25 mouse cellular contexts compared by ENCODE assay signal in the genomic region with DNA sequence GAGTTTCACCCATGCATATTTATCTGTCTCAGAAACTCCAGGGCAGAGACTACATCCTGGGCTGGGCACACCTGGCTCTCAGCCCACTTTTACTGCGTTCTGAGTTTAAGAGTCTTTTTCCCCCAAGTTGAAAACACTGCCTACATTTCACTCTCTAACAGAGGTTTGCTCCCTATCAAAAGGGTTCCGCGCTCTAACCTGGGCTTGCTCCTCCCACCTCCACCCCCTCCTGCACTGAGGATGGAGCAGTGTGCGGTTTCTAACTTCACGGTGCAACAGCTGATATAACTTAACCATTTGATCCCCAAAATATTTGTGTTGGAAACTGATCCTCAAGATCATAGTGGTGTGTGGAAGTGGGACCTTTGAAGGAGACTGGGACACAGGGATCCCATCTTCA. TPM values are rescaled to one million over a fixed set of nuclear protein-coding genes. Genes with fewer than 3 reads are reported as not detected.
DNase-seq lines count a peak whose midpoint lies in the region; ATAC-seq and TF ChIP-seq lines count a peak whose summit lies in the region.
"Had no signal": no experiment of that assay in that cellular context is flagged by ENCODE, and none has a peak within 500 bp of the region (broad histone marks: within the 10 kb centered on the region; RNA-seq: fewer than 3 reads in every experiment).

No protein-coding gene starts in this region.

- no peaks in the 10 kb centered on the region for H3K36me3 ChIP-seq in spleen, adult 2 months (ENCODE audit: control insufficient read depth, insufficient read depth, low read length)
- peaks cover 0 to 2% of the 10 kb centered on the region in 2 experiments; a peak in 2 of 4 replicates for H3K36me3 ChIP-seq in MEL (ENCODE audit: control insufficient read depth in 1 of 2, insufficient read depth in 2 of 2, low read length in 2 of 2)
- no peaks in the 10 kb centered on the region for H3K36me3 ChIP-seq in hindbrain, postnatal 0 days (ENCODE audit: insufficient read depth, low read length)
- H3K36me3 ChIP-seq in hindbrain, embryonic 14.5 days (replicated peaks; ENCODE audit: control insufficient read depth, insufficient read depth): no peaks in the 10 kb centered on the region
- H3K36me3 ChIP-seq: forebrain, embryonic 12.5 days; hindbrain, embryonic 12.5 days; limb, embryonic 13.5 days; liver, embryonic 13.5 days; neural tube, embryonic 13.5 days had no signal

- no peak for TF ChIP-seq POLR2A in spleen, adult 2 months (IDR thresholded peaks at IDR 0.05; ENCODE audit: low read depth, low read length)
- TF ChIP-seq POLR2A in MEL (IDR thresholded peaks at IDR 0.05; ENCODE audit: control insufficient read depth in 1 of 2, insufficient read depth in 1 of 2, low read depth in 1 of 2, low read length in 2 of 2, poor library complexity in 1 of 2): no peak

- no peak for TF ChIP-seq CTCF in spleen, adult 2 months (IDR thresholded peaks at IDR 0.05; ENCODE audit: extremely low read depth, insufficient read depth, insufficient read length, insufficient replicate concordance)
- TF ChIP-seq CTCF in MEL (IDR thresholded peaks at IDR 0.05 in 2 of 3, conservative IDR thresholded peaks at IDR 0.05 in 1 of 3; ENCODE audit: control insufficient read depth in 1 of 3, insufficient read depth in 1 of 3, low read depth in 2 of 3, low read length in 3 of 3, poor library complexity in 1 of 3, severe bottlenecking in 1 of 3): no peak
- TF ChIP-seq CTCF in hindbrain, postnatal 0 days (IDR thresholded peaks at IDR 0.05; ENCODE audit: low read depth): no peak

- TF ChIP-seq EP300 in MEL (IDR thresholded peaks at IDR 0.05; ENCODE audit: low read depth in 1 of 2, low read length in 2 of 2): peak; percentile 28 to 31; a peak in 2 of 4 replicates

- no peak overlapping the region for H3K4me2 ChIP-seq in hindbrain, postnatal 0 days (ENCODE audit: low read depth, low read length)
- H3K4me2 ChIP-seq in hindbrain, embryonic 14.5 days (replicated peaks): no peak overlapping the region
- H3K4me2 ChIP-seq: forebrain, embryonic 12.5 days; hindbrain, embryonic 12.5 days; limb, embryonic 13.5 days; liver, embryonic 13.5 days; lung, embryonic 14.5 days; neural tube, embryonic 13.5 days had no signal

- no peaks in the 10 kb centered on the region for H3K79me2 ChIP-seq in MEL (ENCODE audit: control insufficient read depth, insufficient read depth, low read length, poor library complexity)

- H3K9me3 ChIP-seq in MEL (replicated peaks; ENCODE audit: insufficient read depth, low read length): no peaks in the 10 kb centered on the region
- H3K9me3 ChIP-seq in hindbrain, postnatal 0 days (ENCODE audit: low read length): no peaks in the 10 kb centered on the region
- no peaks in the 10 kb centered on the region for H3K9me3 ChIP-seq in hindbrain, embryonic 14.5 days (ENCODE audit: control insufficient read depth, low read length)
- H3K9me3 ChIP-seq: forebrain, embryonic 12.5 days; hindbrain, embryonic 12.5 days; limb, embryonic 13.5 days; liver, embryonic 13.5 days; neural tube, embryonic 13.5 days had no signal

- peak; percentile 24; the same call in 1 of the 2 replicates for ATAC-seq in neutrophil, adult 5-6 weeks (ENCODE audit: extremely low read depth, insufficient number of reproducible peaks, low FRiP score, poor library complexity, severe bottlenecking)
- ATAC-seq in hindbrain, postnatal 0 days: no peak
- ATAC-seq in hindbrain, embryonic 14.5 days (ENCODE audit: low FRiP score): no peak
- ATAC-seq: intestine, embryonic 16.5 days had no signal

- H3K27ac ChIP-seq in spleen, adult 2 months (ENCODE audit: insufficient read depth, low read length): peak overlapping the region; percentile 83
- no peak overlapping the region for H3K27ac ChIP-seq in MEL (ENCODE audit: control insufficient read depth, low read depth, low read length)
- no peak overlapping the region for H3K27ac ChIP-seq in hindbrain, postnatal 0 days
- H3K27ac ChIP-seq in hindbrain, embryonic 14.5 days: no peak overlapping the region
- H3K27ac ChIP-seq: forebrain, embryonic 12.5 days; hindbrain, embryonic 12.5 days; layer of hippocampus, adult 2 months; limb, embryonic 13.5 days; liver, embryonic 13.5 days; neural tube, embryonic 13.5 days had no signal

- H3K27me3 ChIP-seq in spleen, adult 2 months (ENCODE audit: control insufficient read depth, insufficient read depth, low read length): no peaks in the 10 kb centered on the region
- H3K27me3 ChIP-seq in MEL (ENCODE audit: control insufficient read depth in 1 of 2, insufficient read depth in 2 of 2, low read length in 2 of 2): no peaks in the 10 kb centered on the region
- H3K27me3 ChIP-seq in hindbrain, postnatal 0 days (ENCODE audit: insufficient read depth, low read length): no peaks in the 10 kb centered on the region
- H3K27me3 ChIP-seq in hindbrain, embryonic 14.5 days (ENCODE audit: control insufficient read depth, insufficient read depth, low read length): no peaks in the 10 kb centered on the region
- H3K27me3 ChIP-seq: forebrain, embryonic 12.5 days had no signal

- H3K4me1 ChIP-seq in spleen, adult 2 months (ENCODE audit: control insufficient read depth, insufficient read depth, insufficient read length): peaks cover 11% of the 10 kb centered on the region; the same call in 1 of the 2 replicates
- H3K4me1 ChIP-seq in MEL (ENCODE audit: control insufficient read depth in 1 of 2, insufficient read depth in 2 of 2, low read length in 2 of 2): peaks cover 0 to 4% of the 10 kb centered on the region in 2 experiments; a peak in 1 of 4 replicates
- H3K4me1 ChIP-seq in hindbrain, postnatal 0 days (ENCODE audit: insufficient read depth, low read length): no peaks in the 10 kb centered on the region
- no peaks in the 10 kb centered on the region for H3K4me1 ChIP-seq in hindbrain, embryonic 14.5 days (replicated peaks; ENCODE audit: control insufficient read depth, insufficient read depth, low read length)
- H3K4me1 ChIP-seq: forebrain, embryonic 12.5 days; hindbrain, embryonic 12.5 days; liver, embryonic 13.5 days; neural tube, embryonic 13.5 days had no signal

- no peak for TF ChIP-seq RAD21 in MEL (IDR thresholded peaks at IDR 0.05; ENCODE audit: low read depth, low read length)

- DNase-seq in spleen, adult 2 months (ENCODE audit: low read depth in 1 of 2, low spot score in 2 of 2): peak in 1 of 2 experiments; percentile 18
- no peak for DNase-seq in spleen, adult 18-20 months
- peak; percentile 72 for DNase-seq in CD4-positive helper T cell, adult 2 months (ENCODE audit: low read depth, low spot score)
- peak; percentile 64 for DNase-seq in MEL (ENCODE audit: low read depth, low spot score)
- DNase-seq in hindbrain, postnatal 0 days (ENCODE audit: low spot score): no peak
- no peak for DNase-seq in right cerebral cortex, postnatal 25 days
- DNase-seq in hindbrain, embryonic 14.5 days (ENCODE audit: low spot score): no peak
- DNase-seq: adrenal gland, adult 2 months; cerebellum, adult 11 months; cerebellum, adult 9-11 months; gastrocnemius, postnatal 36 days; kidney, postnatal 25 days; layer of hippocampus, postnatal 36 days; liver, embryonic 13.5 days; lung, embryonic 14.5 days; lung, postnatal 36 days; midbrain, embryonic 14.5 days; right cerebral cortex, adult 18-20 months had no signal

- 45% methylated on average over 5 of the region's 5 CpGs for WGBS in spleen, adult 2 months
- WGBS in hindbrain, postnatal 0 days: 57% methylated on average over 5 of the region's 5 CpGs
- WGBS in hindbrain, embryonic 14.5 days: 57% methylated on average over 5 of the region's 5 CpGs

- H3K9ac ChIP-seq in MEL (ENCODE audit: control insufficient read depth, low read depth, low read length, poor library complexity, severe bottlenecking): no peak overlapping the region
- H3K9ac ChIP-seq in hindbrain, postnatal 0 days (replicated peaks; ENCODE audit: low read length): no peak overlapping the region
- H3K9ac ChIP-seq in hindbrain, embryonic 14.5 days: no peak overlapping the region
- H3K9ac ChIP-seq: forebrain, embryonic 12.5 days; hindbrain, embryonic 12.5 days; limb, embryonic 13.5 days; liver, embryonic 13.5 days; lung, embryonic 14.5 days; neural tube, embryonic 13.5 days had no signal

- peak overlapping the region; percentile 9; the same call in 1 of the 2 replicates for H3K4me3 ChIP-seq in spleen, adult 2 months (ENCODE audit: extremely low read depth, insufficient read depth, insufficient read length)
- H3K4me3 ChIP-seq in MEL (ENCODE audit: control insufficient read depth in 1 of 2, insufficient read depth in 1 of 2, low read depth in 2 of 2, low read length in 2 of 2): no peak overlapping the region
- no peak overlapping the region for H3K4me3 ChIP-seq in hindbrain, postnatal 0 days (ENCODE audit: low read length)
- H3K4me3 ChIP-seq in hindbrain, embryonic 14.5 days (replicated peaks; ENCODE audit: low read length): no peak overlapping the region
- H3K4me3 ChIP-seq: forebrain, embryonic 12.5 days; hindbrain, embryonic 12.5 days; layer of hippocampus, adult 2 months; limb, embryonic 13.5 days; liver, embryonic 13.5 days; neural tube, embryonic 13.5 days had no signal

TF ChIP-seq in MEL, 35 proteins besides CTCF, POLR2A, EP300 and RAD21 (continues in another document):
- TF ChIP-seq SIN3A (IDR thresholded peaks at IDR 0.05; ENCODE audit: low read length) (peak; percentile 55), BHLHE40 (IDR thresholded peaks at IDR 0.05; ENCODE audit: borderline replicate concordance, low read depth, low read length) (no peak), MYB (IDR thresholded peaks at IDR 0.05; ENCODE audit: low read depth, low read length) (no peak), RCOR1 (IDR thresholded peaks at IDR 0.05; ENCODE audit: low read depth, low read length) (peak; percentile 65; the same call in 1 of the 2 replicates), MAX (IDR thresholded peaks at IDR 0.05; ENCODE audit: low read length) (no peak)

RNA-seq across cellular contexts. Expression of gene Nod1, which starts 7.2 kb away (rescaled TPM):
- 41.7 and 63.0 TPM in 2 replicates for polyA plus RNA-seq in spleen, adult 2 months (2012; rRNA removed)
- total RNA-seq in MEL (2012; rRNA removed): 0.10 and 0.12 TPM in 2 replicates
- polyA plus RNA-seq in MEL (2012; ENCODE audit: insufficient read depth in 1 of 2, insufficient read length in 2 of 2, low read depth in 1 of 2, low replicate concordance in 2 of 2, missing spikeins in 1 of 2): under 1 TPM in 1 of 2 experiments, not detected in 1; 0.21 TPM
- 44.9 and 46.8 TPM in 2 replicates for total RNA-seq in neutrophil, adult 5-6 weeks (2017)
- total RNA-seq in hindbrain, postnatal 0 days (2014; rRNA removed): 3.5 and 4.8 TPM in 2 replicates
- 1.7 and 1.9 TPM in 2 replicates for polyA plus RNA-seq in hindbrain, postnatal 0 days (2015; fragmentation: Nextera tagmentation; extraction: Ambion mirVana)
- polyA plus RNA-seq in hindbrain, embryonic 14.5 days (2014; fragmentation: Nextera tagmentation; extraction: Ambion mirVana): 2.7 and 3.3 TPM in 2 replicates

RNA-seq across cellular contexts. Expression of gene Ggct, which starts 27.5 kb away (rescaled TPM):
- polyA plus RNA-seq in spleen, adult 2 months (2012; rRNA removed): 3.3 and 4.2 TPM in 2 replicates
- total RNA-seq in MEL (2012; rRNA removed): 19.1 and 23.7 TPM in 2 replicates
- 10 to 100 TPM in 1 of 2 experiments, not detected in 1; 41.6 TPM for polyA plus RNA-seq in MEL (2012; ENCODE audit: insufficient read depth in 1 of 2, insufficient read length in 2 of 2, low read depth in 1 of 2, low replicate concordance in 2 of 2, missing spikeins in 1 of 2)
- total RNA-seq in neutrophil, adult 5-6 weeks (2017): 35.7 and 57.7 TPM in 2 replicates
- total RNA-seq in hindbrain, postnatal 0 days (2014; rRNA removed): 8.5 and 15.2 TPM in 2 replicates
- polyA plus RNA-seq in hindbrain, postnatal 0 days (2015; fragmentation: Nextera tagmentation; extraction: Ambion mirVana): 23.0 and 23.2 TPM in 2 replicates
- polyA plus RNA-seq in hindbrain, embryonic 14.5 days (2014; fragmentation: Nextera tagmentation; extraction: Ambion mirVana): 14.8 and 15.2 TPM in 2 replicates

Comparison
In these comparisons a context has a peak if more than half of its experiments do, and no peak if none do; other contexts are left out.
1. DNase-seq: peak in CD4-positive helper T cell, adult 2 months (single experiment) and MEL (single experiment); none in spleen, adult 18-20 months (0 of 2), hindbrain, postnatal 0 days (single experiment), right cerebral cortex, postnatal 25 days (single experiment) and hindbrain, embryonic 14.5 days (single experiment).